Mouse (Mus musculus) lung, postnatal 10 days (tissue): ENCODE results near the gene 1700020A23Rik.

Source experiments
- DNase-seq: peaks from one replicate; pipeline ENCODE4 v3.0.0; 2021

The 1700020A23Rik gene

DNA sequence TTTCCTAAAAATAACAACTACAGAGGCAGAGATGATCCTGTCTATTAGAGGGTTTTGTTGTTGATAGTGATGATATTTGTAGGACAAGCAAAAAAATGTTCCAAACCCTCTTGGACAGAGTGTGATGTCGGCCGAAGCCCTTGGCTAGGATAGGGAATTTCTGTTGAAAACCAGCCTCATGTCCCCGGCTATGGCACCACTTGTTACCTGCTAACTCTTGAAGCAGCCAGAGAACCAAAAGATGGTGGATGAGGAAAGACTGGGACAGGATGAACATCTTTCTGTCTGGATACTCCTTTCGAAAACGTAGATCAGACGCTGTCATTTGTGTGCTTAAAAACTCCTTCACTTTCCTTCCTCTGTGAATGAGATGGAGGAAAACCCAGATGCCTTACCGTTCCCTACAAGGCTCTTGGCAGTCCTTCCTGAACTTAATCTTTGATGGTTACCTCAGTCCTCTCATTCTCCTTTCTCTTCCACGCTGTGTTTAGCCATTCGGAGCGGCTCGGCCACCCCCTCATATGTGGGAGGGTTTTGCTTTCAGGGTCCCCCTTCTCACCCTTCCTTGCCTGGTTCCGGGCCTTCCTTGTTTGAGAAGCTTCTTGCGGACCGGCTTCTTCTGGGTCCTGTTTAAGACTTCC, 46.1 kb downstream of the 1700020A23Rik start:
- no peak for DNase-seq

DNA sequence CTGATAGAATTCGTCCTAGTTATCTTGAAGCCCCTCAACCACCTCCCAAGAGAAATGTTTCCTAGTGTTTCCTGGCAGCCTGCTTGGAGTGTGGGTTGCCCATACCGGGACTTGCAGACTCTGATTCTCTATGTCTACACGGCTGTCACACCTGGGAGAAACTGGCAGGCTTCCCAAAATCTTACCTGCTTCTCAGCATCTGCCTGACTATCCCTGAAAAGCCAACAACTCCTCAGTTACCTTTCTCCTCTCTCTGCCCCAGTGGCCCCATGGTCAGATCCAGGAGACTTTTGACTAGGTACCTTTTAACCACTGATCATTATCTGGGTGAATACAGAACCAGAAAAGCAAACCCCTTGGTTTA, 46.6 kb downstream of the 1700020A23Rik start:
- no peak for DNase-seq

DNA sequence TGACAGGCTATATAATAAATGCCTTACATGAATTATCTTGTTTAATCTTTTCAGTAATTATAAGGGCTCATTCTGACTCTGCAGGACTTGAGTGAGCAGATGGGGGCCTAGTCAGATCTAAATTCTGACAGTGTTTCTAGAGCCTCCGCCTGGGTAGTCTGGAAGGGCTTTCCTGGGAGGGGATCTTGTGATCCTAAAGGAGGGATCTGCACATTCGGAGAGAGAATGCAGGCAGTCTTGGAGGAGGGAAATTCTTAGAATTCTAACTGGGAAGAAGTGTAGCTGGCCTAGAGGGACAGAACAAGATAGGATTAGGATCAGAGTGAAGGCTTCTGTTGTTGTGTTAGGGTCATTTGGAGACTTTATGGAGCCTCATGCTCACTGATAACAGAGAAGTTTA, 47.2 kb downstream of the 1700020A23Rik start:
- no peak for DNase-seq

DNA sequence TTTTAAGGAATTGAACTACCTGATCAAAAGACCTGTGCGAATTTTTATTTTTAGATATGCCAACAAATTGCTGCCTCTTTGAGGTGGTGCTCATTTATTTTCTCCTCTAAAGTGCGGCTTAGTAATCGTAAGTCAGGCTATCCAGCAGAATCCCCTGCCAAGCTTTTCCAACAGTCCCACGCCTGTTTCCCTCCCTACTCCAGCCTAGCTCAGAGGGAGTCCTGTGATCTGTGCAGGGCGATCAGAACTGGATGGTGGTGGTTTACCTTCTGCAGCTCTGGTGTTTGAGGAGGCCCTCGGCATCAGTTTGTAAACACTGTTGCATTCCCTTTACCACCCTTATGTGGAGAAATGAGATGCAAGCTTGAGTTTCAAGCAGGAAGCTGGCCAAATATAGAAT, 48.4 kb downstream of the 1700020A23Rik start:
- DNase-seq: no peak

DNA sequence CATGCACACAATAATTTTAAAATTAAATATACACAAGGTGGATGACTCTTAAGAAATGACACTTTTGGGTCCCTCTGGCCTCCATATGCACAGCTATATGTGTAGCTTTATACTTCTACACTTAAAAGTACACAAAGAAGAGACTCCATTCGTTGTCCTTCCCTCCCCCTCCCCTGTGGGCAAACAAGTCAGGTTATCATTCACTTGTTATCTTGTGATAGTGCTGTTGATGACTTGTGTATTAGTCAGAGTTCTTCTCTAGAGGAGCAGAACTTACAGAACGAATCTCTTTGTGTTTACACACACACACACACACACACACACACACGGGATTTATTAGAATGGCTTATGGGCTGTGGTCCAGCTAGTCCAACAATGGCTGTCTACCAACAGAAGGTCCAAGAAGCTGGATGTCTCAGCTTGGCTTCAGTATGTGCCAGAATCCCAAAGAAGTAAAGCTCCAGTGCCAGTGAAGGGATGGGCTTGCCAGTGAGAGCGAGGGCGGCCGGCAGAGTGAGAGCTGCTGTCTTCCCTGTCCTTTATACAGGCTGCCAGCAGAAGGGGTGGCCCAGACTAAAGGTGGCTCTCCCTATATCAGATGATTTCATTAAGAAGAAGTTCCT, 49.8 kb downstream of the 1700020A23Rik start:
- peak; percentile 42 for DNase-seq
